Mouse (Mus musculus): Measurements from ENCODE around the gene Map3k5.

Map3k5 gene

GRCm38 (mm10) chr10:20157021-20157726 lies 222.9 kb downstream of the Map3k5 start:
- no peak for DNase-seq (ENCODE audit: low read depth, low spot score)

GRCm38 (mm10) chr10:20158756-20159155 lies 224.5 kb downstream of the Map3k5 start:
- DNase-seq (ENCODE audit: low read depth, low spot score) = no peak

GRCm38 (mm10) chr10:20159308-20159707 lies 225.0 kb downstream of the Map3k5 start:
- DNase-seq (ENCODE audit: low read depth, low spot score) = no peak

GRCm38 (mm10) chr10:20160914-20161313 lies 226.6 kb downstream of the Map3k5 start:
- DNase-seq (ENCODE audit: low read depth, low spot score) = no peak

- DNase-seq (ENCODE audit: low read depth, low spot score) = no peak
These were observed 230.5 kb downstream of the Map3k5 start for GRCm38 (mm10) chr10:20164810-20165209.

- DNase-seq (ENCODE audit: low read depth, low spot score) = no peak
These were observed 232.5 kb downstream of the Map3k5 start for GRCm38 (mm10) chr10:20166797-20167196.

- no peak for DNase-seq (ENCODE audit: low read depth, low spot score)
These were observed 233.2 kb downstream of the Map3k5 start for GRCm38 (mm10) chr10:20167467-20167866.

GRCm38 (mm10) chr10:20169182-20169674 lies 235.0 kb downstream of the Map3k5 start:
- DNase-seq (ENCODE audit: low read depth, low spot score) = no peak

- DNase-seq (ENCODE audit: low read depth, low spot score) = no peak
These were observed 235.8 kb downstream of the Map3k5 start for GRCm38 (mm10) chr10:20169927-20170604.

- DNase-seq (ENCODE audit: low read depth, low spot score) = no peak
These were observed 236.4 kb downstream of the Map3k5 start for GRCm38 (mm10) chr10:20170605-20171088.

- no peak for DNase-seq (ENCODE audit: low read depth, low spot score)
These were observed 236.9 kb downstream of the Map3k5 start for GRCm38 (mm10) chr10:20171209-20171608.

- DNase-seq (ENCODE audit: low read depth, low spot score) = no peak
These were observed 237.5 kb downstream of the Map3k5 start for GRCm38 (mm10) chr10:20171756-20172155.

GRCm38 (mm10) chr10:20173733-20174132 lies 239.5 kb downstream of the Map3k5 start:
- no peak for DNase-seq (ENCODE audit: low read depth, low spot score)

- no peak for DNase-seq (ENCODE audit: low read depth, low spot score)
These were observed 241.8 kb downstream of the Map3k5 start for GRCm38 (mm10) chr10:20176054-20176453.

- no peak for DNase-seq (ENCODE audit: low read depth, low spot score)
These were observed 244.7 kb downstream of the Map3k5 start for GRCm38 (mm10) chr10:20178807-20179605.

- no peak for DNase-seq (ENCODE audit: low read depth, low spot score)
These were observed 246.9 kb downstream of the Map3k5 start for GRCm38 (mm10) chr10:20181198-20181597.

GRCm38 (mm10) chr10:20181680-20182399 lies 247.6 kb downstream of the Map3k5 start:
- DNase-seq (ENCODE audit: low read depth, low spot score) = no peak

- DNase-seq (ENCODE audit: low read depth, low spot score) = no peak
These were observed 250.1 kb downstream of the Map3k5 start for GRCm38 (mm10) chr10:20184326-20184725.

GRCm38 (mm10) chr10:20185264-20185663 lies 251.0 kb downstream of the Map3k5 start:
- DNase-seq (ENCODE audit: low read depth, low spot score) = no peak

- DNase-seq (ENCODE audit: low read depth, low spot score) = no peak
These were observed 251.5 kb downstream of the Map3k5 start for GRCm38 (mm10) chr10:20185806-20186205.

- no peak for DNase-seq (ENCODE audit: low read depth, low spot score)
These were observed 252.6 kb downstream of the Map3k5 start for GRCm38 (mm10) chr10:20186800-20187273.

All from WW6 (cell line).